ENCODE assay signal across 9 mouse cellular contexts in the genomic region with DNA sequence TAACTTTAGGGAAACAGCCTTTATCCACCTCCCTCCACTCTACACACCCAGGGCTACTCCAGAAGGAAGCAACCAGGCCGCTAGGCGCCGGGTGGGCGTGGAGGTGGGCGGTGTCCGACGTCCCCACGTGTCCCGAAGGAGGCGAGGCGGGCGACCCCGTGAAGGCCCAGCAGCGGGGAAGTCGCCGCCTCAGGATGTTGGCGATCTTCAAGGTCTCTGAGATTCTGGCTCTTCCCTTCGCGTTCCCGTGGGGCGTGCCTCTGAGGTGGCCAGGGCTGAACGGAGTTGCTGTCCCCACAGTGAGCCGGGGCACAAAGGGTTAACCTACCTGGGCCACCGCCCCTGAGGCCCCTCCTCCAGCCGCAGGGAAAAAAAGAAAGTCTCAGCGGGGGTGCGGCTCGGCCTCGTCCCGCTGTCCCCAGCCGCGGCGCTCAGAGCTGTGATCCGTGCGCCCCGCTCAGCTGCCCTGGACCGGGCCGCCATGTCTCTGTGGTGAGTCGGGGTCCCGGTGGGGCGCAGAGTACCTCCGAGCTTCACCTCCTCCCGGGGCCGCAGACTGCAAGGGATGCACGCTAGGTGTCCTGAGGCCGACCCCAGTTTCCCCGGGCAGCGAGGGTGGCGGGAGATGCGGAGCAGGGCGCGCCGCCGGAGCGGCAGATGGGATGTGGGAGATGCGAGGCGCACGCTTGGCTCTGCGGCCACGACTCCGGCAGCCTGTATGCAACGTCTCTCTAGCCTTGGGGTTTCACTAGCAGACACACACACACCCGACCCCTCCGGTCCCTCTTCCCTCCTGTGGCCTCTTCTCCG. TPM values are rescaled to one million over a fixed set of nuclear protein-coding genes. Genes with fewer than 3 reads are reported as not detected.
DNase-seq lines count a peak whose midpoint lies in the region; ATAC-seq lines count a peak whose summit lies in the region.
"Had no signal": no experiment of that assay in that cellular context is flagged by ENCODE, and none has a peak within 500 bp of the region (broad histone marks: within the 10 kb centered on the region; RNA-seq: fewer than 3 reads in every experiment).

No protein-coding gene starts in this region.

- H3K4me1 ChIP-seq in erythroblast, embryonic 14.5 days (ENCODE audit: control insufficient read depth), result peaks cover 63% of the 10 kb centered on the region
- peaks cover 27% of the 10 kb centered on the region for H3K4me1 ChIP-seq in limb, embryonic 15.5 days
- no peaks in the 10 kb centered on the region for H3K4me1 ChIP-seq in midbrain, embryonic 14.5 days (ENCODE audit: control insufficient read depth, insufficient read depth, low read length)
- H3K4me1 ChIP-seq in stomach, embryonic 16.5 days (ENCODE audit: control insufficient read depth, insufficient read depth, low read length), result peaks cover 10% of the 10 kb centered on the region

- no peak overlapping the region for H3K27ac ChIP-seq in limb, embryonic 15.5 days
- no peak overlapping the region for H3K27ac ChIP-seq in midbrain, embryonic 14.5 days (replicated peaks; ENCODE audit: low read depth, low read length)
- H3K27ac ChIP-seq in stomach, embryonic 16.5 days (ENCODE audit: low read length), result no peak overlapping the region

- peak overlapping the region; percentile 97 for H3K4me2 ChIP-seq in limb, embryonic 15.5 days
- H3K4me2 ChIP-seq in midbrain, embryonic 14.5 days (ENCODE audit: low read length), result peak overlapping the region; percentile 98
- peak overlapping the region; percentile 98 for H3K4me2 ChIP-seq in stomach, embryonic 16.5 days (ENCODE audit: low read depth, low read length)

- ATAC-seq in erythroblast, adult 5-6 weeks (replicated peaks; ENCODE audit: low FRiP score, poor library complexity, severe bottlenecking), result no peak
- peak; percentile 77 for ATAC-seq in granulocyte monocyte progenitor cell, adult 5-6 weeks (replicated peaks; ENCODE audit: poor library complexity, severe bottlenecking)
- peak; percentile 64 for ATAC-seq in limb, embryonic 15.5 days (ENCODE audit: insufficient number of reproducible peaks, low FRiP score, low TSS enrichment, low read depth)
- ATAC-seq in midbrain, embryonic 14.5 days (ENCODE audit: low FRiP score, low TSS enrichment), result peak; percentile 74
- ATAC-seq in stomach, embryonic 16.5 days (ENCODE audit: insufficient read depth, low FRiP score), result peak; percentile 86

- DNase-seq in cerebellum, postnatal 36 days, result peak; percentile 21 to 23
- peak; percentile 66 for DNase-seq in kidney, adult 18-20 months
- DNase-seq in midbrain, embryonic 14.5 days, result peak; percentile 73

- under 1% methylated on average over 65 of the region's 65 CpGs for WGBS in limb, embryonic 15.5 days
- under 1% methylated on average over 65 of the region's 65 CpGs for WGBS in midbrain, embryonic 14.5 days
- under 1% methylated on average over 65 of the region's 65 CpGs for WGBS in stomach, embryonic 16.5 days

- H3K4me3 ChIP-seq in erythroblast, embryonic 14.5 days (replicated peaks), result peak overlapping the region; percentile 64
- H3K4me3 ChIP-seq in limb, embryonic 15.5 days, result peak overlapping the region; percentile 69
- peak overlapping the region; percentile 59 for H3K4me3 ChIP-seq in midbrain, embryonic 14.5 days (replicated peaks; ENCODE audit: low read depth, low read length)
- peak overlapping the region; percentile 65 for H3K4me3 ChIP-seq in stomach, embryonic 16.5 days (replicated peaks; ENCODE audit: low read length)

- peak overlapping the region; percentile 45 for H3K9ac ChIP-seq in limb, embryonic 15.5 days
- peak overlapping the region; percentile 65 for H3K9ac ChIP-seq in midbrain, embryonic 14.5 days (replicated peaks; ENCODE audit: low read length)
- H3K9ac ChIP-seq in stomach, embryonic 16.5 days (ENCODE audit: low read length), result peak overlapping the region; percentile 77

- peaks cover 32% of the 10 kb centered on the region for H3K27me3 ChIP-seq in erythroblast, embryonic 14.5 days (ENCODE audit: control insufficient read depth)
- H3K27me3 ChIP-seq in limb, embryonic 15.5 days, result peaks cover 11% of the 10 kb centered on the region; the same call in 1 of the 2 replicates
- peaks cover 23% of the 10 kb centered on the region for H3K27me3 ChIP-seq in midbrain, embryonic 14.5 days (ENCODE audit: control insufficient read depth, insufficient read depth, low read length)
- 0 out of 2 replicates have a peak, but pooled peaks cover 6% of the 10 kb centered on the region for H3K27me3 ChIP-seq in stomach, embryonic 16.5 days (ENCODE audit: control insufficient read depth, insufficient read depth, low read length)

- H3K36me3 ChIP-seq in erythroblast, embryonic 14.5 days (ENCODE audit: control insufficient read depth), result peaks cover 11% of the 10 kb centered on the region
- H3K36me3 ChIP-seq in limb, embryonic 15.5 days, result peaks cover 6% of the 10 kb centered on the region; the same call in 1 of the 2 replicates
- no peaks in the 10 kb centered on the region for H3K36me3 ChIP-seq in midbrain, embryonic 14.5 days (ENCODE audit: control insufficient read depth, insufficient read depth, low read length)
- no peaks in the 10 kb centered on the region for H3K36me3 ChIP-seq in stomach, embryonic 16.5 days (ENCODE audit: control insufficient read depth, insufficient read depth, low read length)

- H3K9me3 ChIP-seq in erythroblast, embryonic 14.5 days (ENCODE audit: control insufficient read depth, low read length), result peaks cover 11% of the 10 kb centered on the region; the same call in 1 of the 2 replicates
- H3K9me3 ChIP-seq in limb, embryonic 15.5 days, result no peaks in the 10 kb centered on the region
- H3K9me3 ChIP-seq in midbrain, embryonic 14.5 days (ENCODE audit: control insufficient read depth, low read length), result no peaks in the 10 kb centered on the region
- H3K9me3 ChIP-seq in stomach, embryonic 16.5 days (replicated peaks; ENCODE audit: control insufficient read depth, low read length), result no peaks in the 10 kb centered on the region

RNA-seq across cellular contexts. Expression of a gene that starts 0.6 kb away (rescaled TPM):
- 0.03 and 0.05 TPM in 2 replicates for polyA plus RNA-seq in erythroblast, embryonic 14.5 days (2012)
- total RNA-seq in erythroblast, adult 5-6 weeks (2015; ENCODE audit: low replicate concordance), result 1.3 TPM in 1 of 2 replicates, not detected in the other
- not detected in 2 replicates for total RNA-seq in erythroblast, adult 5-6 weeks (2017; ENCODE audit: low replicate concordance)
- 1.0 and 3.9 TPM in 2 replicates for total RNA-seq in granulocyte monocyte progenitor cell, adult 5-6 weeks (2014; fragmentation: Nextera tagmentation)
- total RNA-seq in granulocyte monocyte progenitor cell, adult 5-6 weeks (2017), result 0.30 and 0.98 TPM in 2 replicates
- 5.0 and 6.2 TPM in 2 replicates for polyA plus RNA-seq in limb, embryonic 15.5 days (2015; fragmentation: Nextera tagmentation; extraction: Ambion mirVana)
- 5.9 and 7.0 TPM in 2 replicates for polyA plus RNA-seq in midbrain, embryonic 14.5 days (2014; fragmentation: Nextera tagmentation; extraction: Ambion mirVana)
- polyA plus RNA-seq in stomach, embryonic 16.5 days (2015; fragmentation: Nextera tagmentation; extraction: Ambion mirVana), result 4.6 and 4.8 TPM in 2 replicates
- polyA plus RNA-seq: C2C12 had no signal

RNA-seq across cellular contexts. Expression of a gene that starts 55.9 kb away (rescaled TPM):
- polyA plus RNA-seq in erythroblast, embryonic 14.5 days (2012), result 62.6 and 76.8 TPM in 2 replicates
- total RNA-seq in erythroblast, adult 5-6 weeks (2015; ENCODE audit: low replicate concordance), result 120 and 123 TPM in 2 replicates
- total RNA-seq in erythroblast, adult 5-6 weeks (2017; ENCODE audit: low replicate concordance), result 80.3 and 144 TPM in 2 replicates
- 715 and 728 TPM in 2 replicates for total RNA-seq in granulocyte monocyte progenitor cell, adult 5-6 weeks (2014; fragmentation: Nextera tagmentation)
- 917 and 958 TPM in 2 replicates for total RNA-seq in granulocyte monocyte progenitor cell, adult 5-6 weeks (2017)
- polyA plus RNA-seq in limb, embryonic 15.5 days (2015; fragmentation: Nextera tagmentation; extraction: Ambion mirVana), result 356 and 369 TPM in 2 replicates
- 153 and 154 TPM in 2 replicates for polyA plus RNA-seq in midbrain, embryonic 14.5 days (2014; fragmentation: Nextera tagmentation; extraction: Ambion mirVana)
- polyA plus RNA-seq in stomach, embryonic 16.5 days (2015; fragmentation: Nextera tagmentation; extraction: Ambion mirVana), result 346 and 382 TPM in 2 replicates

Comparison
In these comparisons a context has a peak if more than half of its experiments do, and no peak if none do; other contexts are left out.
1. DNase-seq: peak in every context shown above with its lines; median percentile 73 in midbrain, embryonic 14.5 days; 66 in kidney, adult 18-20 months; 22 in cerebellum, postnatal 36 days.